In the genomic region with DNA sequence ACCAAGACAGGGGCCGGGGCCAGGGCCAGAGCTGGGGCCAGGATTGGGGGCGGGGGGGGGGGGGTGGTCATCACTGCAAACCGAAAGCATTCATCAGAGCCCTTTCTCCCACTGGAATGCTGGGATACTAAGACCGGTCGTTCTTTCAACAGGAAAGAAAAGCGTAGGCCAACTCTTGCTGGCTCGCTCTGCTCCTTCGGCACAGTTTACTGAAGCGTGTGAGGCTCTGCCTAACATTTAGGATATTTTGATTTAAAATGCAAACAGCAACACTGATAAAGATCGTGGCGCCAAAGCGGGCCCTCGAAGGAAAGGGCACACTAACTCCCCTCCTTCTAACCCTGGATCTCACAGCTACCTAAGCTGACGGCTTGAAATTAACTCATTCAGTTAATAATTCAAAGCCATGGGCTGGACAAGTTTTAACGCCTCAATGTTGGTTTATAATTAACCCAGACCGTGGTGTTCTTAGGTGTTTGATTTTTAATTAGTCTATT, we compare ENCODE assay signal across 8 mouse cellular contexts.
DNase-seq lines count a peak whose midpoint lies in the region; ATAC-seq lines count a peak whose summit lies in the region.

No protein-coding gene starts in this region.

- H3K9me3 ChIP-seq in neural tube, embryonic 13.5 days, result no peaks in the 10 kb centered on the region
- no peaks in the 10 kb centered on the region for H3K9me3 ChIP-seq in hindbrain, embryonic 13.5 days
- no peaks in the 10 kb centered on the region for H3K9me3 ChIP-seq in stomach, embryonic 15.5 days

- no peak overlapping the region for H3K4me2 ChIP-seq in neural tube, embryonic 13.5 days
- H3K4me2 ChIP-seq in hindbrain, embryonic 13.5 days, result no peak overlapping the region
- peak overlapping the region; percentile 32 for H3K4me2 ChIP-seq in stomach, embryonic 15.5 days

- H3K4me1 ChIP-seq in neural tube, embryonic 13.5 days (replicated peaks), result peaks cover 78% of the 10 kb centered on the region
- peaks cover 71% of the 10 kb centered on the region for H3K4me1 ChIP-seq in hindbrain, embryonic 13.5 days (replicated peaks)
- peaks cover 41% of the 10 kb centered on the region for H3K4me1 ChIP-seq in stomach, embryonic 15.5 days

- H3K9ac ChIP-seq in neural tube, embryonic 13.5 days, result no peak overlapping the region
- no peak overlapping the region for H3K9ac ChIP-seq in hindbrain, embryonic 13.5 days
- no peak overlapping the region for H3K9ac ChIP-seq in stomach, embryonic 15.5 days

- DNase-seq in neural tube, embryonic 10.5 days (ENCODE audit: extremely low spot score, low spot score), result no peak
- peak; percentile 74 for DNase-seq in kidney, postnatal 14 days
- no peak for DNase-seq in testis, postnatal 14 days (ENCODE audit: low spot score)
- no peak for DNase-seq in spleen, postnatal 14 days (ENCODE audit: low spot score in 2 of 2)

- no peaks in the 10 kb centered on the region for H3K27me3 ChIP-seq in neural tube, embryonic 13.5 days
- no peaks in the 10 kb centered on the region for H3K27me3 ChIP-seq in hindbrain, embryonic 13.5 days
- H3K27me3 ChIP-seq in stomach, embryonic 15.5 days (replicated peaks), result no peaks in the 10 kb centered on the region

- peak overlapping the region; percentile 57 for H3K27ac ChIP-seq in neural tube, embryonic 13.5 days (replicated peaks)
- peak overlapping the region; percentile 76 for H3K27ac ChIP-seq in hindbrain, embryonic 13.5 days
- peak overlapping the region; percentile 67 for H3K27ac ChIP-seq in stomach, embryonic 15.5 days

- no peak overlapping the region for H3K4me3 ChIP-seq in neural tube, embryonic 13.5 days
- H3K4me3 ChIP-seq in hindbrain, embryonic 13.5 days, result no peak overlapping the region
- no peak overlapping the region for H3K4me3 ChIP-seq in stomach, embryonic 15.5 days (replicated peaks)

- 68% methylated on average over 16 of the region's 16 CpGs for WGBS in neural tube, embryonic 13.5 days
- WGBS in hindbrain, embryonic 13.5 days, result 48% methylated on average over 16 of the region's 16 CpGs
- 41% methylated on average over 16 of the region's 16 CpGs for WGBS in stomach, embryonic 15.5 days

- ATAC-seq in neural tube, embryonic 13.5 days (ENCODE audit: low read depth), result peak; percentile 45; the same call in 1 of the 2 replicates
- ATAC-seq in hindbrain, embryonic 13.5 days (ENCODE audit: low FRiP score), result 0 out of 2 replicates have a peak, but pooled peaks have one; percentile 16
- ATAC-seq in stomach, embryonic 15.5 days (ENCODE audit: insufficient read depth, low FRiP score, low read depth), result no peak
- no peak for ATAC-seq in megakaryocyte, adult 5-6 weeks (ENCODE audit: poor library complexity, severe bottlenecking)

- H3K36me3 ChIP-seq in neural tube, embryonic 13.5 days, result no peaks in the 10 kb centered on the region
- no peaks in the 10 kb centered on the region for H3K36me3 ChIP-seq in hindbrain, embryonic 13.5 days
- H3K36me3 ChIP-seq in stomach, embryonic 15.5 days, result no peaks in the 10 kb centered on the region

Comparison
In these comparisons a context has a peak if more than half of its experiments do, and no peak if none do; other contexts are left out.
1. ATAC-seq: peak in neural tube, embryonic 13.5 days (single experiment) and hindbrain, embryonic 13.5 days (single experiment); none in stomach, embryonic 15.5 days (single experiment) and megakaryocyte, adult 5-6 weeks (single experiment).
2. Peak in every context shown above with its lines, with median percentiles within 50 percentile points of each other: H3K27ac ChIP-seq.